Mouse (Mus musculus): ENCODE measurements around the gene Cx3cr1.
"Not testable (repeated sequence)": the region's sequence is repeated elsewhere in the genome, so short reads cannot be mapped to it uniquely, and the experiment has no call there.

Cx3cr1 gene

DNA sequence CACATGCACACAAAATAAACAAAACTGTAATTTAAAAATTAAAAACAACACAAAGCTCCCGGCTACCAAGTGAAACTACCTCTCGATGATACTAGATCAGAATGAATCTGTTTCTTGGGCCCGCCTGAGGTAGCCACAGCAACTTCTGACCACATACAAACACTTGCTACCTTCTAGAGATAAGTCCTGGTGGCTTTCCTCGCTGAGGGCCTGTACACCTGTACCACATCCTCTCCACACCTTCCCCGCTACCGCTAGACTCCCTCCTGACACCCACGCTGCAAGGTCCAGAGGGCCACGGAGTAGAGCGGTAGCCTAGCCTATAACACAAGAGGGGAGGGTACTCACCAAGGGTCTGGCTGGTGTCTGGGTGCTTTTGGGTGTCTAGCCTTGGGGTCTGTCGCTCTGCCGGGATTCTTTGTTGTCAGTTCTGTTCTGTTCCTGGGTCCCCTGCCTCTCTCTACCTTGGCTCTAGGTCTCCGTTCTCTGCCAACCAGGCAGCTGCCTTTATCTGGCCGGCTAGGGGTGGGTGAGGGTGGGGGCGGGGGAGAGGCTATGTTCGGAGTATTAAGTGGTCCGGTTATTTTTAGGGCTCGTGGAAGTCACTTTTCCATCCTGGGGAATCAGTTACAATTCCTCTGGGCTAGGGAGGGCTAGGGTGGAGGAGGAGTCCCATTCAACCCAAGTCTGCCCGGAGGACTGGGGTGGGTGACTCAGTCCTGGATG lies 46.4 kb downstream of the Cx3cr1 start, which contains the start of gene Xirp1:
TSS of gene Xirp1 (minus strand) at position 513 of the 726 bp plus-strand sequence.
- DNase-seq, result no peak

DNA sequence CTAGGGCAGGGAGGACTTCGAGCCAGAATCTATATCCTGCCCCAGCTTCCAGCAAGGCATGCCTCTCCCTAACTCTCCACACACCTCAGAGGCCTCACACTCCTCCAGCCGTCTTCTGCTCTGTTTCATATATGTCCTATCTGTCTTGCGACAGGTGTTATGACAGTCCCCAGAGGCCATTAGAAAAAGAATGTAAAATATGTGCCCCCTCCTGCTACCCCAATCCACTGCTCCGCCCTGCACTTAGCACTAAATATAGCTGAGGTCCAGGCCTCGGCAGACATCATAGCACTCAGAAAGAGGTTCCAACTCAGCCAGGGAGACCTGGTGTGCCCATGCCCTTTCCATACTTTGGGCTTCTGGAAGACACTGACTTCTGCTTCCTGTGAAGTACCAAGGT lies 48.5 kb downstream of the Cx3cr1 start:
- DNase-seq, result no peak

DNA sequence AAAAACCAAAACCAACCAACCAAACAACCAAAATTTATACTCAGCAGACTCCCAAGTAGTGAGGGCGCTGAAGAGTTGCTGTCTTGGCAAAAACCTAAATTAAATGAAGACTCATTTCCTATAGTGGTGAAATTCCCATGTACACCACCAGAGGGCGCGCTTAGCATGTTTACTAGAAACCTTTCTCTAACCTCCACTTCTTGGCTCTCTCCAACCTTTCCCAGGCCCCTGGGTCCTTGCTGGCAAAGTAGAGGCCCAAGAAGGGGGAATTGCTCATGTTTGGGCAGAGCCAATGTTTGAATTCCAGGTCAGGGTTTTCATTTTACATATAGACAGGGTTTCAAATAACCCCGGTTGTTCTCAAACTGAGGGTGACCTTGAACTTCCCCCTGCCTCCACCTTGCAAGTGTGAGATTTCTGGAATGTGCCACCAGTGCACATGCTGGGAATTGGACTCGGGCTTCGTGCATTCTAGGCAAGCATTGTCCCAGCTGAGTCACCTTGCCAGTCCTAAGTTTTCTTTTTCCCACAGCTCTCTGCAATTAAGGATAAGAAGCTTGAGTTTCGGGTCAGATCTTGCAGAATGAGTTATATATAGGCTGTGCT lies 49.3 kb downstream of the Cx3cr1 start:
- peak; percentile 86 for DNase-seq

GRCm38 (mm10) chr9:120016956-120017355 lies 52.7 kb downstream of the Cx3cr1 start:
- DNase-seq, result no peak

GRCm38 (mm10) chr9:120014828-120015227 lies 54.9 kb downstream of the Cx3cr1 start:
- no peak for DNase-seq

- DNase-seq, result no peak
Measured at GRCm38 (mm10) chr9:120013251-120013820, 56.3 kb downstream of the Cx3cr1 start.

DNA sequence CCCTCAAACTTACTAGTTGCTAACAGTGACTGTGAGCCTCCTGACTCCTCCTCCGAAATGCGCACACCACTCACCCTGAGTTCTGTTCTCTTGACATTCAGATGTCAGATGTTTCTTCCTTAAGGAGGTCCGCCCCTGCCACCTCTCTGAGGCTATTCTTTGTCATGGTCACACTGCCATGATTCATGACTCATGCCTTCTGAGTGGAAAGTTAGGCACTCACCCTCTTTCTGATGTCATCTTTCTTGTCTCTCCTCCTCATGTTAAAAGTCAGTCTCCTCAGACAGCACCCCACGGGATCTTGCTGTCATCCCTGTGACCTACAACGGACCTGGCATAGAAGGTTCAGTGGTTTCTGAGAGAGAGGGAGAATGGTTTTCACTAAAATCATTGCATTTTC lies 56.9 kb downstream of the Cx3cr1 start:
- DNase-seq, result no peak

- DNase-seq, result not testable (repeated sequence)
Measured at GRCm38 (mm10) chr9:120012161-120012560, 57.5 kb downstream of the Cx3cr1 start.

GRCm38 (mm10) chr9:120011533-120011932 lies 58.1 kb downstream of the Cx3cr1 start:
- DNase-seq, result peak; percentile 74

- DNase-seq, result peak; percentile 99
Measured at GRCm38 (mm10) chr9:120010781-120011511, 58.7 kb downstream of the Cx3cr1 start.

- no peak for DNase-seq
Measured at GRCm38 (mm10) chr9:120009871-120010270, 59.8 kb downstream of the Cx3cr1 start.

DNA sequence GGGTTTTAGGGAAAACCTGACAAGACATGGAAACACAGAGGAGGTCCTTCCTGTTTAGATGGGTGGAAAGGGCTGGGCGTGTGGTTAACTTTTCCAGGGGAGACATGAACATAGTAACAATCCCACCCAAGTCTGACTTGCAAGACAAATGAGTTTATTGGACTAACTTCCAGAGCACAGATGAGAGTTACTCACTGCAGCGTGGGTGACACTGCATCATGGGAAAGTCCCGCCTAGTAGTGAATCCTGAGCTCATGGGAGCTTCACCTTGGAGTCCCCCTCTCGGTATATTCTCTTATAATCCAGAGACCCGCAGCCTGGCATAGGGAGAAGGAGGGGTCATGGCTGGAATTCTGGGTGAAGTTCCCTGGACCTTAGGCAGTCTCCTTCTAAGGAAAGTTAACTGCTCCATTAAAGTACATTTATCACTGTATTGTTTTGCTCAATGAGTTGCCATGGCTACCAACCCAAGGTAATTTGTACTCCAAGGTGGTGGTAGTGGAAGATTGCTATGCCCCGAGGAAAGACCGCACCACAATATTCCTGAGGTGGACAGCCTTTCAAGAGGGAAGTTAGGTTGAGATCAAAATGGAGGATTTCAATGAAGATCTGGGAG lies 60.3 kb downstream of the Cx3cr1 start:
- no peak for DNase-seq

DNA sequence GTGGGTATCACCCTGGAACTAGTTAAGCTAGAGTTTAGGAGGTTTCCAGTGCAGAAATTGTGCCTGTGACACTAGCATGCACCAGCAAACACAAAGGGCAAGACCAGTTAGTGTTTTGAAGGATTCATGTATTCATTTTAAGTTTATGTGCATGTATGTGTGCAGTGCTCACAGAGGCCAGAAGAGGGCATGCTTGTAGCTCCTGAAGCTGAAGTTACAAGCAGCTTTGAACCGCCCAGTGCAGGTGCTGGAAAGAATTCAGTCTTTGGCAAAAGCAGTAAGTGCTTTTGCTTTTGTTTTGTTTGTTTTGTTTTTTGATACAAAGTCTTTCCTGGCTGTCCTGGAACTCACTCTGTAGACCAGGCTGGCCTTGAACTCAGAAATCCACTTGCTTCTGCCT lies 61.8 kb downstream of the Cx3cr1 start:
- no peak for DNase-seq

GRCm38 (mm10) chr9:120005936-120006335 lies 63.7 kb downstream of the Cx3cr1 start:
- DNase-seq, result no peak

DNA sequence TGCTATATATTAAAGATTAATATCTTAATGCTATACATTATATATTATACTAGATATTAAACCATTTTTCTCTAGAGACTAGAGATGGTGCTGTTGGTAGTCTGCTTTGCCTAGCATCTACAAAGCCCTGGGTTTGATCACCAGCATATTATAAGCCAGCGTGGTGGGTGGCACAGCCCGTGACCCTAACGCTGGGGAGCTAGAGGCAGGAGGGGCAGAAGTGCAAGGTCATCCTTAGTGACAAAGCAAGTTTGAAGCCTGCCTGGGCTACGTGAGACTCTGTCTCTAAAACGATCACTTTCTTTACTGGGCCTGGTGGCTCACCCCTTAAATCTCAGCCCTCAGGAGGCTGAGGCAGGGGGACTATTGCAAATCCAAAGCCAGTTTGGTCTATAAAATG lies 66.8 kb downstream of the Cx3cr1 start:
- DNase-seq, result no peak

GRCm38 (mm10) chr9:120001945-120002725 lies 67.5 kb downstream of the Cx3cr1 start:
- peak; percentile 45 for DNase-seq

DNA sequence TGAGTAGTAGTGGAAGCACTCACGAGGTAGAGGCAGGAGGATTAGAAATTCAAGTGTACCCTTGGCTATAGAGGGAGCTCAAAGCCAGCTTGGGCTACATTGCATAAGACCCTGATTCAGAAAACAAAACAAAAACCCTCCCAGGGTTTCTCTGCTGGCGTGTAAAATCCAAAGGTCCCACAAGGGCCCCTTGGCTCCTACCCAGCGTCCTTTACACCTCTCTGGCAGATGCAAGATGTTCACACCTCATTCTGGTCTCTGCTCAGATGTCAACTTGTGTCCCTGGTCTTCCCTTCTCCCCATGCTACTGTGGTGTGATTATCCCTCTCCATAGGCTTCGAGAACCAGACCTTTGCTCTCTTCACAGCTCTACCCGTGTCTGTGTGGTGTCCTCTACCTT lies 68.9 kb downstream of the Cx3cr1 start:
- no peak for DNase-seq

DNA sequence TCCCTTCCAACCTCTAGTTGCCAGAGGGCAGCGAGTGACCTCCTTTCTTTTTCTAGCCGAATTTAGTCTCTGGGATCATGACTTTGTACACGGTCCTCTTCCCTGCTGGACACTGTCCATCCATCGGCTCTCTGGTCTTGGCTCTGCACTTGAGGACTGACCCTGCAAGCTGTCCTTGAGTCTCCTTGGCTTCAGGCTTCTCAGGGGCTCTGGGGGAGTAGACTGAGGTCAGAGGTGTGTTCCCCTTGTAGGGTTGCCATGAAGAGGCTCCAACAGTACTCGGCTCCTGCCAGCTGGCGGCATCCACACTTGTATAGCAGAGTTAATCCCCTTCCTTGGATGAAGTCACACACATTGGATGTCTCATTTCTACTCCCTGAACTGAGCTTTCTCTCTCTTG lies 70.0 kb downstream of the Cx3cr1 start:
- DNase-seq, result no peak

DNA sequence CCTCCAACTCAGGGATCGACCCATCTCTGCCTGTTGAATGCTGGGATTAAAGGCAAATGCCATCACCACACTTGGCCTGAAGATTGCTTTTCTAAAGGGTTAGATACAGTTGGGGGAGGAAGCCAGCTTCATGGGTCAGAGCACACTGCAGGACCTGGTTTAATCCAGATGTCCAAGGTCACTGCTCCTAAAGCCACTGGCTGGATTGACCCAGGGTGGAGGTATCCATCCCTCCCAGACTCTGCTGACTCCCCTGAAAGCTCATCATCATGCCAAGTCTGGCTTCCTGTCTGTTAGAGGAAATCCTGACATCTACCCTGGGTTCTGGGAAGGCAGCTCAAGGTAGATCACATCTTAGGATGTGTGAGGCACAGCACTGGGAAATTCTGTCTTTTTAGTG lies 70.9 kb downstream of the Cx3cr1 start:
- no peak for DNase-seq

GRCm38 (mm10) chr9:119996080-119996479 lies 73.6 kb downstream of the Cx3cr1 start:
- DNase-seq, result no peak

- DNase-seq, result no peak
Measured at GRCm38 (mm10) chr9:119994207-119994606, 75.5 kb downstream of the Cx3cr1 start.

Data from right cerebral cortex, postnatal 4 days (tissue).